Mouse (Mus musculus) lung, embryonic 15.5 days (tissue): ENCODE results near the gene Ptbp3. TPM values are rescaled to one million over a fixed set of nuclear protein-coding genes. Genes with fewer than 3 reads are reported as not detected.

Source experiments
- ATAC-seq: fragments of 200-750 bp; cut with Nextera tagmentation; 2 replicates; pipeline ENCODE4 v1.8.0; 2017; ENCODE audit warnings: moderate number of reproducible peaks, borderline replicate concordance; ENCODE audit not compliant: low FRiP score, low TSS enrichment; ENCODE audit errors: extremely low read depth
- H3K27ac ChIP-seq: fragments of 300-500 bp; sonication (generic); 2 replicates; pipeline ENCODE4 v1.5.1; 2015; ENCODE audit warnings: moderate library complexity, mild to moderate bottlenecking, inconsistent platforms
- H3K27me3 ChIP-seq: fragments of 300-500 bp; sonication (generic); 2 replicates; pipeline ENCODE4 v1.6.1; 2015; ENCODE audit warnings: inconsistent platforms
- H3K36me3 ChIP-seq: fragments of 300-500 bp; sonication (generic); 2 replicates; pipeline ENCODE4 v1.6.1; 2015; ENCODE audit warnings: inconsistent platforms
- H3K4me1 ChIP-seq: fragments of 300-500 bp; sonication (generic); 2 replicates; pipeline ENCODE4 v1.6.1; 2015; ENCODE audit warnings: inconsistent platforms
- H3K4me2 ChIP-seq: fragments of 300-500 bp; sonication (generic); 2 replicates; pipeline ENCODE4 v1.6.1; 2015; ENCODE audit warnings: inconsistent platforms, mild to moderate bottlenecking, moderate library complexity
- H3K4me3 ChIP-seq: fragments of 300-500 bp; sonication (generic); 2 replicates; pipeline ENCODE4 v1.5.1; 2015; ENCODE audit warnings: mild to moderate bottlenecking, inconsistent platforms
- H3K9ac ChIP-seq: fragments of 300-500 bp; sonication (generic); 2 replicates; pipeline ENCODE4 v1.6.1; 2015; ENCODE audit warnings: inconsistent platforms
- H3K9me3 ChIP-seq: fragments of 300-500 bp; sonication (generic); 2 replicates; pipeline ENCODE4 v1.6.1; 2016; ENCODE audit warnings: inconsistent platforms
- WGBS: fragments of 180-500 bp; shearing (Covaris S2); methylation state at CpG from one replicate; pipeline ENCODE4 v1.1.7; 2015; 5-methylcytosine and 5-hydroxymethylcytosine counted together
- polyA plus RNA-seq: library from polyadenylated mRNA; unstranded; fragments of >200 nt; fragmentation: Nextera tagmentation; extraction: Ambion mirVana; gene quantifications from 2 replicates; pipeline ENCODE4 v1.2.1, GENCODE M21; 2015

Ptbp3 gene
- polyA plus RNA-seq, 1 experiment from 2014 or later: 54.2 TPM

DNA sequence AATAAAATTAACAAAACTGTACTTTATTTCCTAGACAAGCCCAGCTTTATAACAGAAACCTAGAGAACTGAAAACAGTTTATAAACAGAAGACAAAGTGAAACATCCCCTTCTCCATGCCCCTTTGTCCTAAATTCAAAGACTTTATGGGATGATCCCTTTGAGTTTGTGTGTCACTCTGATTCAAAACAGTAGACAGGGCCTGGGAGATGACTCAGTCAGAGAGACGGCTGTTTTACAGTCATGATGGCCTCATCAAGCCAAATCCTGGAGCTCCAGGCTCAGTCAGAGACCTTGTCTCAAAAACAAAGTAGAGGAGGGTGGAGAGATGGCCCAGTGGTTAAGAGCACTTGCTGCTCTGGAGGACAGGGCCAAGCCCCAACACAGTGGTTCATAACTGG is 2.7 kb upstream of the Ptbp3 start:
- H3K9me3 ChIP-seq: no peaks in the 10 kb centered on the region
- WGBS: 94% methylated on average over 1 of the region's 1 CpGs
- no peak overlapping the region for H3K9ac ChIP-seq
- H3K27ac ChIP-seq: no peak overlapping the region
- no peak overlapping the region for H3K4me3 ChIP-seq
- no peaks in the 10 kb centered on the region for H3K36me3 ChIP-seq
- no peaks in the 10 kb centered on the region for H3K27me3 ChIP-seq
- H3K4me1 ChIP-seq: peaks cover 13% of the 10 kb centered on the region
- H3K4me2 ChIP-seq: no peak overlapping the region
- ATAC-seq: no peak

DNA sequence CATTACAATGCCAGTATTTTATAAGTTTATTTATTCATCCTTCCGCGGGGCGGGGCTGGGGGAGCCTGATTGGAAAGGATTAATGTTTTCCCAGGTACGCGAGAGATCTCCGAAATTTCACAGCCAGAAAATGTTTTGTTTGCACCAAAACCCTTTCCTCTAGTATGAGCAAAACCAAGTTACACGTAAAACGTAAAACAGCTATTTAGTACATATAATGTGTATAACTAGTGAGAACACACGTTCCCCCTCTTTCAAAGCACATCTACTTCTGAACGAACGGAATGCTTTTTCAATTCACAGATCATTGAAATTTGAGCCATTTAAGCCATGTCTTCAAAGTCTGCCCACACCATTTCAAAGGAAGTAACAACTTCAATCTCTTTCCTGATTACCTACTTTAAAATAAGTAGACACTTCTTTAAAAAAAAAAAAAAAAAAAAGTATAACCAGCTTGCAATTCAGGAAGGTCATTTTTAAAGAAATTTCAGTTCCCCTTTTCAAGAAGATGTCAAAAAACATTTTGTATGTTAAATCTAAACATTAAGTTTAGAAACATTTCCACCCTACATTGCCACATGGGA is 905 bp upstream of the Ptbp3 start:
- Histone ChIP-seq H3K27ac (peak overlapping the region; percentile 95), H3K4me2 (peak overlapping the region; percentile 89), H3K4me3 (peak overlapping the region; percentile 94), H3K27me3 (no peaks in the 10 kb centered on the region), H3K9ac (peak overlapping the region; percentile 89), H3K9me3 (no peaks in the 10 kb centered on the region), H3K4me1 (peaks cover 20% of the 10 kb centered on the region), H3K36me3 (no peaks in the 10 kb centered on the region)
- ATAC-seq: no peak
- 11% methylated on average over 11 of the region's 11 CpGs for WGBS

DNA sequence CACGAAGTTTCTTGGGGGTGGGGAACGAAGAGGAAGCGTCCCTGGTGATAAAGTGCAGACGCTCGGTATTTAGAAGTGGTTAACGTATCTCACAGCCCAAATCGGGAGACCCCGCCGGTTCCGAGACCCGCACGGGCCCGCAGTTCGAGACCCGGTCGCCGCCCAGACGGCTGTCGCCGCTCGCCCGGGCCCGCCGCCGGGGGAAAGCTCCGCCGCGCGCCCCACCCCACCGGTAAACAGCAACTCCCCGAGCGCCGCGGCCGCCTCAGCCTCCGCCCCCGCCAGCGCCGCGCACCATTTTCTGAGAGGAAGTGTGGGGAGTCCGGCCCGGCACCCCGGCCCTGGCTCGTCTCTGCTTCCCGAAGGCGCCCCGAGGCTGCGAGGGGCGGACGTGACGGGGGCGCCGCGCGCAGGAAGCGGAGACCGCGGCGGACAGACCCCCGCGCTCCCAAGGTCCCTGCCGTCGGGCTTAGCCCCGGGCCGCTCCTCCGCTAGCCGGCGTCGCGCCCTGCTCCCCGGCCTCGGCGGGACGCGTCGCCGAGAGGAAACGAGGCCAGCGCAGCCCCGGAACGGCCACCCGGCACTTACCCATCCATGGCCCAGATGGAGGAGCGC is 497 bp downstream of the Ptbp3 start:
- under 1% methylated on average over 66 of the region's 83 CpGs for WGBS
- Histone ChIP-seq H3K4me3 (peak overlapping the region; percentile 94), H3K4me1 (peaks cover 25% of the 10 kb centered on the region), H3K36me3 (no peaks in the 10 kb centered on the region), H3K4me2 (peak overlapping the region; percentile 89), H3K9me3 (no peaks in the 10 kb centered on the region), H3K9ac (peak overlapping the region; percentile 94), H3K27me3 (no peaks in the 10 kb centered on the region), H3K27ac (peak overlapping the region; percentile 98)
- peak; percentile 78 for ATAC-seq

DNA sequence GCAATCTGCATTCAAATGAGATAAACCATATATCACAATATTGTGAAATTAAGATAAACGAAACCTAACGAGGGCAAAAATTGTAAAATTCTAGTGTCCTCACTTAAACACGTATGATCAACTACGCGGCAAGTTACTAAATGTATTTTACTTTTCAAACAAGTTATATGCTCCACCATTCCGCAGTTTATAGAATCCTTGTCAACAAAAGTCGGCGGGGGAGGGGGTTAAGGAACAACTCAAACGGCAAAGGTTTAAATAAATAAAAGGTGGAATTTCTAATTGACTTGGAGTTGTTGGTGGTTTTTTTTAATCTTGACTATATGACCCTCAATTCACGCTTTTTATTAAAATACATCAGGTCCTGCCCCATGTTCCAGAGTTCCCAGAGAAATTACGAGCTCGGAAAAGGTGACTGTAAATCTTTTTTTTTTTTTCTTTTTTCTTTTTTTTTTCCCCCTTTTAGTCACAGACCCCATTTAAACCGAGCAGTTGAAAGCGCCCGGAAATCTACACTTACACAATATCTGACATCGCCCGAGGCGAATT is 1.1 kb downstream of the Ptbp3 start:
- peaks cover 25% of the 10 kb centered on the region for H3K4me1 ChIP-seq
- 2% methylated on average over 18 of the region's 18 CpGs for WGBS
- H3K36me3 ChIP-seq: no peaks in the 10 kb centered on the region
- no peaks in the 10 kb centered on the region for H3K27me3 ChIP-seq
- peak overlapping the region; percentile 98 for H3K27ac ChIP-seq
- peak overlapping the region; percentile 89 for H3K4me2 ChIP-seq
- ATAC-seq: 0 out of 2 replicates have a peak, but pooled peaks have one; percentile 13
- peak overlapping the region; percentile 94 for H3K4me3 ChIP-seq
- H3K9ac ChIP-seq: peak overlapping the region; percentile 94
- no peaks in the 10 kb centered on the region for H3K9me3 ChIP-seq

DNA sequence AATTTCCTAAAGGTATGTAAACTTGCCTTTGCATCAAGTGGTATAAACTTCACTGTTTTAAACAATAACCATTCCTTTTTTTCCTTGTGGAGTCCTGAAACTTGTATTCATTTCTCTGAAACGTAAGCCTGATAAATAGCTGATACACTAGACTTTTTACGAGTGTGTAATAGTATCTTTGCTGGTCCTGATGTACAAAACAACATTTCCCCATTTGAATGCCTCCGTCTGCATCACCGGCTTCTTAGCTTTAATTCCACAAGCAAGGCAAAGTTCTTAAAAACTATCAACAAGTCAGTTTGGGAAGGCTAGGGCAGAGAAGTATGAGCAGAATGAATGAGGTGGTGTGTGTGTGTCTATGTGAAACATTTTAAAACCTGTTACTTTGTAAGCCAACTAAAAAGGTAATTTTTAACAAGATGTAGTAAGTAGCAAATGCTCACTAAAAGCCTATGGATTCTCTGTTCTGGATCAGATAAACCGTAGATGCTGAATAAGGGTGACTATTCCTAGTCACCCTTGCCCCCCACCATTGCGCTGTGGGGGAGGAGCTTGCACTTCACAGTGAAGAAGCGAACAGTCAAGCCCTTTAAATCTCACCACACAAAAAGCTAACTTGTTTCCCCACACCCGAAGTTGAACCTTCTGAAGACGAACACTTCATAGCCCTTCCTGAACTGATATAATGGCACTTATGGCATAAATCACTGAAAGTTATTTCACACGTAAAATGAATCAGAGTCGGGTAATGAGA is 1.9 kb downstream of the Ptbp3 start:
- Histone ChIP-seq H3K4me1 (peaks cover 25% of the 10 kb centered on the region), H3K27me3 (no peaks in the 10 kb centered on the region), H3K9me3 (no peaks in the 10 kb centered on the region), H3K4me2 (peak overlapping the region; percentile 89), H3K27ac (no peak overlapping the region), H3K4me3 (peak overlapping the region; percentile 94), H3K9ac (peak overlapping the region; percentile 94; the same call in 1 of the 2 replicates), H3K36me3 (no peaks in the 10 kb centered on the region)
- WGBS: 22% methylated on average over 11 of the region's 11 CpGs
- ATAC-seq: no peak

DNA sequence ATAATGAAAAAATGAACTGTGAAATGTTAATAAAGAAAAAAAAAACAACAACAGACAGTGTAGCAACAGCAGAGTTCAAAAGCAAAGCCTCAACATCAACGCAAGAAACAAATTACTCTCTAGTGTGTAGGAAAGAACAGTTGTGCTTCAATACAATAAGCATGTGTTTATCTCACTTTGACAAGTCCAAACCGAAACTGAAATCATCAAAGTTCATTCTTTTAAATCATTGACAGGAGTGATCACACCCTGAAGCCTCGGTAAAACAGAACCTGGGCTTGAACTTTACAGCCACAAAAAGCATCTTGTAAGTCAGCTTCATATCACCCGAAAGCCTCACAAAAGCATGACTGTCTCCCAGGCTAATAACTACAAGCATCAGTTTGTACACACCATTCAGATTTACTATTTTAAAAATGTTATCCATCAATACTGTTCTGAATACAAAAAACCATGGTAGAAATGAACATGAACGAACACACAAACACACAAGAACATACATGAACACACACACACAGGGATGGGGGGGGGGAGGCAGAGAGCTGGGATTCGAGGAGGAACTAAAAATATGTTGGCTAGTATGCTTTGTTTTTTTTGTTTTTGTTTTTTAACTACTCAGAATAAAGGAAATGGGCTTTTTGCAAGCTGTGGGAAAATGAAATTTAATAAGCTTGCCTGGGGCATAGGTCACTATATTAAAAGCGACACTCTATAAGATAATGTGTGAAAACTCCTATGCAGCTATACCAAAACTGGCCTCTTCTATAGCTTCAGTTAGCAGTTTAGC is 2.7 kb downstream of the Ptbp3 start:
- Histone ChIP-seq H3K36me3 (no peaks in the 10 kb centered on the region), H3K9me3 (no peaks in the 10 kb centered on the region), H3K4me2 (peak overlapping the region; percentile 89), H3K27ac (no peak overlapping the region), H3K4me3 (no peak overlapping the region), H3K4me1 (peaks cover 25% of the 10 kb centered on the region), H3K27me3 (no peaks in the 10 kb centered on the region), H3K9ac (no peak overlapping the region)
- 45% methylated on average over 7 of the region's 7 CpGs for WGBS
- no peak for ATAC-seq

DNA sequence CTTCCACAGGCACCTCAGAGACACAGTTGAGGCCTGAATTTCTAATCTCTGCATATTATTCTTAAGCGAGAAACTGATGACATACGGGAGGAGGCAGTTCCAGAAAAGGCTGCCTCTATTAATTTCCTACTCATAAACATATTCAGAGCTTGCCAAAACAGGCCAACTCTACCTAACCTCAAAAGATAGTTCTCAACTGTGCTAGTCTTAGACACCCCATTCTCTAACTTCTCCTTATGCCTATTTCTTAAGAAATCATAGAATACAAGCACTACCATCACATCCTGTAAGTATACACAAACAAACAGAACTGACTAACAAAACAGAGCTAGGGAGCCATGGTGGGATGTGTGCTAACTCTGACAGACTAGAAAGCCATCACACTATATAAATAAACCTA is 4.5 kb downstream of the Ptbp3 start:
- no peaks in the 10 kb centered on the region for H3K9me3 ChIP-seq
- no peak overlapping the region for H3K4me3 ChIP-seq
- H3K27ac ChIP-seq: no peak overlapping the region
- ATAC-seq: no peak
- 43% methylated on average over 2 of the region's 2 CpGs for WGBS
- H3K4me2 ChIP-seq: no peak overlapping the region
- peaks cover 21% of the 10 kb centered on the region for H3K4me1 ChIP-seq
- H3K9ac ChIP-seq: no peak overlapping the region
- no peaks in the 10 kb centered on the region for H3K27me3 ChIP-seq
- no peaks in the 10 kb centered on the region for H3K36me3 ChIP-seq

DNA sequence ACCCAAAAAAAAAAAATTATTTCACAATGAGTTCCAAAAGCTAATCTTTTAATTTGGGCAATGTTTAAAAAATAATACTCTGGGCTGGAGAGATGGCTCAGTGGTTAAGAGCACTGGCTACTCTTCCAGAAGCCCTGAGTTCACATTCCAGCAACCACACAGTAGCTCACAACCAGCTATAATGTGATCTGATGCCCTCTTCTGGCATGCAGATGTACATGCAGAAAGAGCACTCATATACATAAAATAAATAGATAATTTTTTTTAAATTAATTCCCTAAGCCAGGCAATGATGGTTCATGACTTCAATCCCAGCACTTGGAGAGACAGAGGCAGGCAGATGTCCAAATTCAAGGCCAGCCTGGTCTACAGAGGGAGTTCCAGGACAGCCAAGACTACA is 6.2 kb downstream of the Ptbp3 start:
- H3K27me3 ChIP-seq: no peaks in the 10 kb centered on the region

DNA sequence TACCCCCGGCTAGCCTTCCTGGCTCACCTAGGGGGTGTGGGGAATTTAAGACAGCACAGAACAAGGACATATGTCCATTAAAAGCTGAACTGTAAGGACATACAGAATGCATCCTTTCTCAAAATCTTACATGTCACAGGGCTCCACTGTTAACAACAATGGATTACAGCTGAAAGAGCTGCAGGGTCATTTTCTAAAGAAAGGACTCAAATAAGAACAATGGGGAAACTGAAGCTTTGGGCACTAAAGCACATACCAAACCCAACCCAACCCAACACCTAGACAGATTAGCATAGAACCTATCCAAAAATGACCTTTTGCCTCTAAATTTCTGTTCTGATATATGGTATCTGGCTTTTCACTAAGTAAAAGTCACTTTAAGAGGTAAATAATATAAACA is 12.9 kb downstream of the Ptbp3 start:
- no peak for ATAC-seq
- no peaks in the 10 kb centered on the region for H3K4me1 ChIP-seq
- no peak overlapping the region for H3K4me3 ChIP-seq
- no peaks in the 10 kb centered on the region for H3K36me3 ChIP-seq
- 83% methylated on average over 1 of the region's 1 CpGs for WGBS
- H3K9ac ChIP-seq: no peak overlapping the region
- H3K9me3 ChIP-seq: no peaks in the 10 kb centered on the region
- H3K4me2 ChIP-seq: no peak overlapping the region
- no peak overlapping the region for H3K27ac ChIP-seq
- H3K27me3 ChIP-seq: no peaks in the 10 kb centered on the region

More for the DNA sequence above, 6.2 kb downstream of the Ptbp3 start:
- Histone ChIP-seq H3K4me2 (no peak overlapping the region), H3K36me3 (no peaks in the 10 kb centered on the region), H3K4me1 (peaks cover 21% of the 10 kb centered on the region), H3K9me3 (no peaks in the 10 kb centered on the region), H3K4me3 (no peak overlapping the region), H3K27ac (no peak overlapping the region), H3K9ac (no peak overlapping the region)
- no peak for ATAC-seq

DNA sequence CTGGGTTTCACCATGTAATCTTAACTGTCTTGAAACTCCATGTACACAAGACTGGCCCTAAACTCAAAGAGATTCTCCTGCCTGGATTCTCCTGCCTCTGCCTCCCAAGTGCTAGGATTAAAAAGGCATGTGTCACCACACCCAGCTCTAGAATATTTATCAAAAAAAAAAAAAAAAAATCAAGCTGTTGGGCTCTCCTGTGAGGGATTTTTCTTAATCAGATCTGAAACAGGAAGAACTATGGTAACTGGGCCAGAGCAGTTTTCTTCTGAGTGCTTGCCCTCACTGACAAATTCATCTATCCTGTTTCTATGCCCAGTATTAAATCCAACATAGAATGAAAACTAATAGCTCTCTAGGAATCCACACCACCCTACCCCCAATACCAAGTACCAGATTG is 13.5 kb downstream of the Ptbp3 start:
- no peak overlapping the region for H3K9ac ChIP-seq
- H3K27ac ChIP-seq: no peak overlapping the region
- H3K4me3 ChIP-seq: no peak overlapping the region
- no peaks in the 10 kb centered on the region for H3K9me3 ChIP-seq
- H3K27me3 ChIP-seq: no peaks in the 10 kb centered on the region
- no peak overlapping the region for H3K4me2 ChIP-seq
- no peak for ATAC-seq
- no peaks in the 10 kb centered on the region for H3K36me3 ChIP-seq
- no peaks in the 10 kb centered on the region for H3K4me1 ChIP-seq

DNA sequence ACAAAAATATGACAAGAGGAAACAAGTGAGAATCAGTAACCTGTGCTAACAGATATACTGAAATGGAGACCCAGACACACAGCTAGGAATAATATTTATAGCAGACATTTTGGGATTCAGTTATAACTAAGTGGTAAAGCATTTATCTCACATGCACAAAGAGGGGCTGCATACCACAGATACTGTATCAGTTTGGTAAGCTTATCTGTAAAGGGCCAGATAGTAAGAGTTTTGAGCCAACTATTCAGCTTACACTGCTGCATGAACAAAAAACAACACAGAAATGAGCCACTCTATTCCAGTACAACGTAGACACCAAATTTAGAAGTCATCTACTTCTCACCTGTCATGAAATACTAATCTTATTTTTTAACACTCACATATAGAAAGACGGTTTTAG is 15.9 kb downstream of the Ptbp3 start:
- Histone ChIP-seq H3K4me3 (no peak overlapping the region), H3K27me3 (no peaks in the 10 kb centered on the region), H3K9me3 (no peaks in the 10 kb centered on the region), H3K4me1 (0 out of 2 replicates have a peak, but pooled peaks cover 7% of the 10 kb centered on the region), H3K9ac (no peak overlapping the region), H3K36me3 (no peaks in the 10 kb centered on the region), H3K4me2 (no peak overlapping the region), H3K27ac (no peak overlapping the region)
- WGBS: 38% methylated on average over 2 of the region's 2 CpGs
- no peak for ATAC-seq
